Mouse (Mus musculus) brown adipose tissue, adult 24 weeks (tissue): ENCODE data around the gene Pecam1. TPM values are rescaled to one million over a fixed set of nuclear protein-coding genes. Genes with fewer than 3 reads are reported as not detected.
A peak's percentile ranks its signal among the peaks of the same experiment; 100 is the strongest.

Experiments used
- H3K27ac ChIP-seq: fragments of 200-500 bp; replicated peaks from 2 replicates; pipeline ENCODE4 v1.5.1; 2012; ENCODE audit warnings: low read depth, mild to moderate bottlenecking, low read length
- H3K4me1 ChIP-seq: fragments of 200-500 bp; 2 replicates; pipeline ENCODE4 v1.6.1; 2012; ENCODE audit warnings: low read length, mixed read lengths; ENCODE audit not compliant: control insufficient read depth, insufficient read depth, insufficient read length
- H3K4me3 ChIP-seq: fragments of 200-500 bp; 2 replicates; pipeline ENCODE4 v1.5.1; 2012; ENCODE audit warnings: low read depth, mild to moderate bottlenecking, low read length, moderate library complexity; ENCODE audit not compliant: insufficient read depth
- polyA plus RNA-seq: library from polyadenylated mRNA; stranded (reverse); fragments of >200 nt; gene quantifications from 2 replicates; pipeline ENCODE4 v1.2.4, GENCODE M21; 2012; ENCODE audit not compliant: missing spikeins, insufficient read depth, insufficient read length

Pecam1 gene
- polyA plus RNA-seq, 1 experiment = 31.7 TPM

GRCm38 (mm10) chr11:106677331-106677730, 73.1 kb downstream of the Pecam1 start:
- H3K27ac ChIP-seq = peak overlapping the region; percentile 18
- H3K4me1 ChIP-seq = peaks cover 55% of the 10 kb centered on the region
- no peak overlapping the region for H3K4me3 ChIP-seq

DNA sequence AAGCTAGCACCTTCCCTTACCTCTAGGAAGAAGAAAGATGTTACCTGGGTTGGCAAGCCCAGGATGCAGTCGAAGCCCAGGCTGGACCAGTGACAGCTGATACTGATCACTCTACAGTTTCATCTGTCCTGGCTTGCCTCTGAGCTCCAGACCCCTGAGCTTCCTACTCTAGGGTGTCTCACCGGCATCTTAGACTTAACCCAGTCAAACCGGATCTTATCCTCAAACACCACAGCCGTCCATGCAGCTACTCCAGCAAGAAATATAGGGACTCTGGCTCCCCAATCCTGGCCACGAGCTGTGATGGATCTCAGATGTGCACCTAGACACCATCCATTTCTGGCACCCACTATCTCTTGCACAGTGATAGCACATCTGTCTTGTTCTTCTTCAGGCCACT, 74.6 kb downstream of the Pecam1 start:
- Histone ChIP-seq H3K4me3 (no peak overlapping the region), H3K27ac (peak overlapping the region; percentile 93), H3K4me1 (peaks cover 55% of the 10 kb centered on the region)

DNA sequence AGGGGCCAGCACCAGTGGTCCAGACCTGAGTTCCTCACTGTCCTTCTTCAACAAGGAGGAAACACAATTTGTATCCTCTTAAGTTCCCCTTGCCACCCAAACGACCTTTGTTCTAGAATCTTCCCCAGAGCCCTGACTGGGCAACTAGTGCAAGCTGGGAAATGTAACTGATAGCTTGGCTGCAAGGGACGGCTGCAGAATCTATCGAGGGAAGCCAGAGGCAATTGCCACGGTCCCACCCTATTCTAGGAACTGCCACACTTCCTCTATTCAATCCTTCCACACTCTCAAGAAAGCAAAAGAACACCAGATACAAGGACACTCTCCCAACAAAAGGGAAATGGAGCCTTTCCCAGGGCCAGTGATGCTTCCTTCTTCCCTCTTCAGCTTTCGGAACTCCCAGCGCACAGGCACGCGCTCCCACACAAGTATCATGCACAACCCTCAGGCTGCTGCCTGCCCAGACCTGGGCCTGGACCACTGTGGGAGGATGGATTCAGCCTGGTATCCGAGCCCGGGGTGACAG, 75.2 kb downstream of the Pecam1 start:
- peaks cover 58% of the 10 kb centered on the region for H3K4me1 ChIP-seq

DNA sequence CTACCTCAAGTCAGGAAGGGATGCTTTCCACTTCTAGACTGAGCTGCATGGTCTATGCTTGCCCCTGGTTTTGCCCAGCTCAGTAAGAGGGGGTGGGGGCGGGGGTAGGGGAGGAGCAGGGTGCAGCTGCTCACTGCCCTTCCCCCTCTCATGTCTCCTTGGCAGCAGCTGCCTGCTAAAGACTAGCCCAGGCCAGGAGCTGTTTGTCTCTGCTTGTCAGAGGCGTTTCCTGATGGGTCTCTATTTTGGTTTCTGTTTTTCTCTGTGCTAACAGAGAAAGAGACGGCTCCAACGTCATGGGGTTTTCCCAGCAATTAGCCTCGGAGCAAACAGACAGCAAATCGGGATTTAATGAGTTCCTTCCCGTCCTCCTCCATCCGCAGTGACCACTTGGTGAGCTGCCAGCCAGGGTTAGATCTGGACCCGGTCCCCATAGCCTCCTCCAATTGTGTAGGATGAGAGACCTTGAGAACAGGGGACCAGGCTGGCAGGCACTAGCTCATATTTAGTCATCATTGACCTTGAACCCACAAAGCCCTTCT, 75.7 kb downstream of the Pecam1 start:
- Histone ChIP-seq H3K4me1 (peaks cover 57% of the 10 kb centered on the region), H3K27ac (peak overlapping the region; percentile 93), H3K4me3 (peak overlapping the region; percentile 3)

More for the DNA sequence above, 75.2 kb downstream of the Pecam1 start:
- Histone ChIP-seq H3K27ac (peak overlapping the region; percentile 93), H3K4me3 (peak overlapping the region; percentile 3)

DNA sequence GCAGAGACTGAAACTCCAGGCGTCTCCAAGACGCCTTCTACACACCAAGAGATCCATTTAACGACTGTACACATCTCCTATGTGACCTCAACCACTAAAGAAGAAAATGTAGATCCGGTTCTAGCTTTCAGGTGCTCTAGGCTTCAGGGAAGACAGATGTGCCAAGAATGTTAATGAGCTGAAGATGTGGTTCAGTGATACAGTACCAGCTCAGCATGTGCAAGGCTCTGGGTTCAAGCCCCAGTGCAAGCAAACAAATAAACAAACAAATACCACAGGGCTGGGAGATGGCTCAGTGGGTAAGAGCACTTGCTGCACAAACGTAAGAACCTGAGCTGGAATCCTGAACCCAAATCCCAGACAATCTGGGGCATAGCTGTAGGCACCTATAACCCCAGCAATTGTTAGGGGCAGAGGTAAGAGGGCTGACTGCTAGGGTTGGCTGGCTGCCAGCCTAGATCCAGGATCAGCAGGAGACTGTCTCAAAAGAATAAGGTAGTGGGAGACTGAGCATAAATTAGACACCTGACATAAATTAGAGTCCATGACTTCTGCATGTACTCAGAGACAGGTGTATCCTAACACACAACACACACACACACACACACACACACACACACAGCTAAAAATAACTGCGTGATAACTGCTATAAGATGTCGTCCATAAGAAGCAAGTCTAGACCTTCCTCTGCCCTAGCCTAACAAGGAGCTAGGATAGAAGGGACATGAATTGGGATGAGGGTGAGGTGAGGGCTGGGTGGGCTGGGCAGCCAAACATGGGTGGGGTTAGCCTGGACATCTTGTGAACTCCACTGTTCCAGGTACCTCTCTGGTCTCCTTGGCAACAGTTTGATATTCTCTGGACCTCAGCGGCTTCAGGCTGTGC, 76.5 kb downstream of the Pecam1 start:
- peaks cover 57% of the 10 kb centered on the region for H3K4me1 ChIP-seq
- peak overlapping the region; percentile 58 for H3K27ac ChIP-seq
- H3K4me3 ChIP-seq = no peak overlapping the region

DNA sequence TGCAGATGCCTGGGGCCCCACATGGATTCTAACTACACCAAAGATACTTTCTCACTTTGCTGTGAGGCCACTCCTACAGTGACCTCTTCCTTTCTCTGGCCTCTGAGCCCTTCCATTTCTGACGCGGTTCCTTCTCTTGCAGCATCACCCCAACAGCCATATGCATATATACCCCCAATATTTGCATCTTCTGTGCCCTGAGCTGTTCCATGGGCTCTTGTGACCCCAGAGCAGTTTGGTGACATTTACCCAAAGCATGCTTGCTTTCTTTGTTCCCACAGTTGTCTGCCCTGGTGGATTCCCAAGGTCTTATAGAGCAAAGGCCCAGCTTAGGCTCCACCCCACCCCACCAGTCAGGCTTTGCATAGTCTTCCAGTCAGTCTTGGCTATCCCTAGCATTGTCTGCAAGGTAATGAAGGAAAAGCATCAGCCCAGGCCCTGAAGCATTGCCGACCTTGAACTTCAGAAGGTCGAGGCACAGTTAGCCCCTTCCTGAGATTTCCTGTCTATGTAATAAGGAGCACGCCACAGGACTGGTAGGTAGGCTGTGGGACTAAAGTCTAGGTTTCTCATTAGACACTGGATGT, 77.4 kb downstream of the Pecam1 start:
- H3K27ac ChIP-seq = peak overlapping the region; percentile 58
- peaks cover 53% of the 10 kb centered on the region for H3K4me1 ChIP-seq
- no peak overlapping the region for H3K4me3 ChIP-seq

GRCm38 (mm10) chr11:106671801-106672200, 78.6 kb downstream of the Pecam1 start:
- Histone ChIP-seq H3K4me3 (no peak overlapping the region), H3K4me1 (peaks cover 47% of the 10 kb centered on the region), H3K27ac (peak overlapping the region; percentile 27)

GRCm38 (mm10) chr11:106670951-106671478, 79.4 kb downstream of the Pecam1 start:
- Histone ChIP-seq H3K27ac (peak overlapping the region; percentile 27; the same call in 1 of the 2 replicates), H3K4me3 (no peak overlapping the region), H3K4me1 (peaks cover 55% of the 10 kb centered on the region)

- H3K4me3 ChIP-seq = no peak overlapping the region
- peaks cover 50% of the 10 kb centered on the region for H3K4me1 ChIP-seq
- H3K27ac ChIP-seq = peak overlapping the region; percentile 47; the same call in 1 of the 2 replicates
Measured at GRCm38 (mm10) chr11:106670266-106670665, 80.2 kb downstream of the Pecam1 start.

DNA sequence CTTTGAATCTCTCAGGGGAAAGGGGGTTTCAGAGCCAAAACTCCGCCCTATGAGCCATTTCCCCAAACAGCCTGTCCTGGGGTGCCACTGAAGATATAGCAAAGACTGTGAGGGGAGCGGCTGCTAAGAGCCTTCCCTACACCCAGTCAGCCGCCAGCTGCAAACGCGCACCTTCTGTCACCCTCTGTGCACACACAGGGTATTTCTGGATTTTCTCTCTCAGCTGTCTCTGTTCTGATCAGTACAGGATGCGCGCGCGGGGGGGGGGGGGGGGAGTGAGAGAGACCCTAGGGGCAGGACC, 80.6 kb downstream of the Pecam1 start:
- peaks cover 47% of the 10 kb centered on the region for H3K4me1 ChIP-seq
- no peak overlapping the region for H3K4me3 ChIP-seq
- no peak overlapping the region for H3K27ac ChIP-seq

DNA sequence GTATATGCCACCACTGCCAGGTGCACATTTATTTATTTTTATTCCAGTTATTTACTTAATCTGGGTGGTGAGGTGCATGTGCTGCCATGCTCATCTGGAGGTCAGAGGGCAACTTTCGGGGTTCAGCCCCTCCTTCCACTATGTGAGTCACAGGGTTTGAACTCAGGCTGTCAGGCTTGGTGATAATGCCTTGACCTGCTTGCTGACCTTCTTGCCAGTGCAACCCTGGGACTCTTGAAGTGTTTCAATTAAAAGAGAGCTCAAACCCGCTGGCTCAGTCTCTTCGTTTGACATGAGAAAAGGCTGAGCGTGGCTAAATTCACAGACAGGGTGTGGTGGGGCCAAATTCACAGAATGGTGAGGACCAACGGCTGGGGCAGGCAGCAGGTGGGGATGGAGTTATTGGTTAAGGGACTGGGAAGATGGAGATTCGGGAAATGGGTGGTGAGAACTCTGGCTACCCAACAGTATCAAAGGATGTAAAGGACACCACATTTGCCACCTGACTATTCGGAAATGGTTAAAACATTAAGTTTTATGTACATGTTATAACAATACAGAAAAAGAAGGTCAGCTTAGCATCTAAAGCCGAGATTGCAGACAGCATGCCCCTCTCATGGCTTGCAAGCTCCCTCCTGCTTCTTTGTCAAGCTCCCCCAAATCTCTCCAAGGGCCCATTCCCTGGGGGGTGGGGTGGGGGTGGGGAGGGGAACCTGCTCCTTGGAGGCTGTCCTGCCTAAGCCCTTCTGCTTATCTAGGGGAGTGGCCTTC, 81.1 kb downstream of the Pecam1 start:
- Histone ChIP-seq H3K27ac (peak overlapping the region; percentile 53), H3K4me1 (peaks cover 47% of the 10 kb centered on the region), H3K4me3 (no peak overlapping the region)

GRCm38 (mm10) chr11:106668336-106668735, 82.1 kb downstream of the Pecam1 start:
- H3K27ac ChIP-seq = peak overlapping the region; percentile 57
- no peak overlapping the region for H3K4me3 ChIP-seq

DNA sequence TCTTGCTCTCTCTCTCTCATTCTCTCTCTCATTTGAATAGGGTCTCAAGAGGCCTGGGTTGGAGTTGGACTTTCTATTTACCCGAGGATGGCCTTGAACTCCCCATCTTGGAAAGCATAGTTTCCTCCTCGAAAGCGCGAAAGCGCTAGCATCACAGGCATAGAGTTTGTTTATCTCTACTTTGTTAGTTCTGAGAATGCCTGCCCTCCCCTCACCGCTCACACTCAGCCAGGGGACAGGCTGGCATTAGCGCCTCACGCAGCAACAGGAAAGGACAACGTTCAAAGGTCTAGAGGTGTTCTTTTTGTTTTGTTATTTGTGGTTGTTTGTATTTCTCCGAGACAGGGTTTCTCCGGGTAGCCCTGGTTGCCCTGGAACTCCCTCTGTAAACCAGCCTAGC, 82.6 kb downstream of the Pecam1 start:
- Histone ChIP-seq H3K4me3 (no peak overlapping the region), H3K27ac (peak overlapping the region; percentile 57), H3K4me1 (peaks cover 40% of the 10 kb centered on the region)

More at GRCm38 (mm10) chr11:106668336-106668735, 82.1 kb downstream of the Pecam1 start:
- H3K4me1 ChIP-seq = peaks cover 45% of the 10 kb centered on the region

DNA sequence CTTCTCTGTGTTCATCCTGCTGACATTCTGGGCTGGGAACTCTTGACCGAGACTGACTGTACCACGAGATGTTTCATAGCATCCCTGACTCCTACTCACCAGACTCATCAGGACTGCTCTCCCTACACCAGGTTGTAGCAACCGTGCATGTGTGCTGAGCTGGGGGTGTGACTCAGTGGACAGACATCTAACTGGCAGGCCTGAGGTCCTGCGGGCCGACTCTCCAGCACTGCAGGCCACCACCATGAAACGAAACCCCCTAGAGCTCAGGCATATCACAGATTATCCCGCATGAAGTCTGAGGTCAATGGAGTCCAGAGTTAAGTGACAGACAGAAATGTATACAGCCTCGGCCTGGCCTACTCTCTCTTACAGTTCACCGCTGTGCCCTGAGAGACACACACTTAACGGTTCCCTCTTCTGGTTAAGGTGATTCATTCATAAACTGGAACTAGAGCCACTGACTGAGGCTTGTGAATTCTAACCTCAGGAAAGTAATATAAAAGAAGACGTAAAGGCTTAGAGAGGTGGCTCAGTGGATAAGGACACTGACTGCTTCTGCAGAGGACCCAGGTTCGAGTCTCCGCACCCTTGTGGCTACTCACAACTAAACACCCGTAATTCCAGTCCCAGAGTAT, 83.8 kb downstream of the Pecam1 start:
- Histone ChIP-seq H3K4me1 (peaks cover 38% of the 10 kb centered on the region), H3K27ac (peak overlapping the region; percentile 83), H3K4me3 (no peak overlapping the region)
